Mouse (Mus musculus): ENCODE measurements around the gene Cyp4f13. TPM values are rescaled to one million over a fixed set of nuclear protein-coding genes. Genes with fewer than 3 reads are reported as not detected.
A peak's percentile ranks its signal among the peaks of the same experiment; 100 is the strongest.

Gene Cyp4f13
- 7.4 and 8.8 TPM in 2 replicates for polyA plus RNA-seq (2015; fragmentation: Nextera tagmentation; extraction: Ambion mirVana)

GRCm38 (mm10) chr17:32947215-32947914 lies at the start of gene Cyp4f13:
Gene Cyp4f13, minus strand, starts transcription at chr17:32947402.
- Histone ChIP-seq H3K4me3 (ENCODE audit: low read depth, low read length) (peak within 1 kb of the TSS; percentile 42), H3K36me3 (ENCODE audit: control insufficient read depth, insufficient read depth, low read length) (no peaks in the 10 kb centered on the region), H3K4me1 (ENCODE audit: control insufficient read depth, insufficient read depth, low read length) (no peaks in the 10 kb centered on the region; the same call in 1 of the 2 replicates), H3K27ac (ENCODE audit: low read length) (peak within 1 kb of the TSS; percentile 70), H3K9ac (ENCODE audit: low read depth, low read length) (peak within 1 kb of the TSS; percentile 35; the same call in 1 of the 2 replicates), H3K4me2 (ENCODE audit: low read length) (peak within 1 kb of the TSS; percentile 56), H3K9me3 (replicated peaks; ENCODE audit: control insufficient read depth, low read length, poor library complexity, severe bottlenecking) (no peaks in the 10 kb centered on the region), H3K27me3 (ENCODE audit: control insufficient read depth, insufficient read depth, low read depth, low read length) (no peaks in the 10 kb centered on the region)
- WGBS = 49% methylated on average over 12 of the region's 12 CpGs
- ATAC-seq = peak; percentile 96

- Histone ChIP-seq H3K4me1 (ENCODE audit: control insufficient read depth, insufficient read depth, low read length) (peaks cover 13% of the 10 kb centered on the region), H3K27ac (ENCODE audit: low read length) (peak within 1 kb of the TSS; percentile 80), H3K9ac (ENCODE audit: low read depth, low read length) (peak within 1 kb of the TSS; percentile 70), H3K36me3 (ENCODE audit: control insufficient read depth, insufficient read depth, low read length) (peaks cover 17% of the 10 kb centered on the region), H3K27me3 (ENCODE audit: control insufficient read depth, insufficient read depth, low read depth, low read length) (no peaks in the 10 kb centered on the region), H3K9me3 (replicated peaks; ENCODE audit: control insufficient read depth, low read length, poor library complexity, severe bottlenecking) (peaks cover under 1% of the 10 kb centered on the region; the same call in 1 of the 2 replicates), H3K4me2 (ENCODE audit: low read length) (peak within 1 kb of the TSS; percentile 79), H3K4me3 (ENCODE audit: low read depth, low read length) (peak within 1 kb of the TSS; percentile 70)
- ATAC-seq = peak; percentile 99
- 2% methylated on average over 21 of the region's 21 CpGs for WGBS
These were observed 45.7 kb upstream of the Cyp4f13 start, which contains the start of gene Zfp952 for GRCm38 (mm10) chr17:32992699-32993474. Gene Zfp952, plus strand, starts transcription at chr17:32993129.

- H3K4me2 ChIP-seq (ENCODE audit: low read length) = peak overlapping the region; percentile 79
- ATAC-seq = no peak
- H3K4me1 ChIP-seq (ENCODE audit: control insufficient read depth, insufficient read depth, low read length) = peaks cover 13% of the 10 kb centered on the region
- peak overlapping the region; percentile 70 for H3K4me3 ChIP-seq (ENCODE audit: low read depth, low read length)
- peak overlapping the region; percentile 80; the same call in 1 of the 2 replicates for H3K27ac ChIP-seq (ENCODE audit: low read length)
- no peaks in the 10 kb centered on the region; the same call in 1 of the 2 replicates for H3K9me3 ChIP-seq (replicated peaks; ENCODE audit: control insufficient read depth, low read length, poor library complexity, severe bottlenecking)
- no peaks in the 10 kb centered on the region for H3K27me3 ChIP-seq (ENCODE audit: control insufficient read depth, insufficient read depth, low read depth, low read length)
- H3K9ac ChIP-seq (ENCODE audit: low read depth, low read length) = peak overlapping the region; percentile 70; the same call in 1 of the 2 replicates
- WGBS = 63% methylated on average over 12 of the region's 12 CpGs
- H3K36me3 ChIP-seq (ENCODE audit: control insufficient read depth, insufficient read depth, low read length) = peaks cover 17% of the 10 kb centered on the region
These were observed 44.9 kb upstream of the Cyp4f13 start for GRCm38 (mm10) chr17:32991965-32992698.

- Histone ChIP-seq H3K9me3 (replicated peaks; ENCODE audit: control insufficient read depth, low read length, poor library complexity, severe bottlenecking) (no peaks in the 10 kb centered on the region), H3K4me2 (ENCODE audit: low read length) (no peak overlapping the region), H3K9ac (ENCODE audit: low read depth, low read length) (no peak overlapping the region), H3K4me3 (ENCODE audit: low read depth, low read length) (no peak overlapping the region), H3K4me1 (ENCODE audit: control insufficient read depth, insufficient read depth, low read length) (no peaks in the 10 kb centered on the region), H3K27me3 (ENCODE audit: control insufficient read depth, insufficient read depth, low read depth, low read length) (no peaks in the 10 kb centered on the region), H3K36me3 (ENCODE audit: control insufficient read depth, insufficient read depth, low read length) (no peaks in the 10 kb centered on the region), H3K27ac (ENCODE audit: low read length) (no peak overlapping the region)
- ATAC-seq = no peak
- WGBS = 80% methylated on average over 4 of the region's 4 CpGs
These were observed 39.1 kb upstream of the Cyp4f13 start for GRCm38 (mm10) chr17:32986301-32986700.

GRCm38 (mm10) chr17:32981361-32981760 lies 34.2 kb upstream of the Cyp4f13 start:
- Histone ChIP-seq H3K36me3 (ENCODE audit: control insufficient read depth, insufficient read depth, low read length) (peaks cover 31% of the 10 kb centered on the region), H3K27me3 (ENCODE audit: control insufficient read depth, insufficient read depth, low read depth, low read length) (no peaks in the 10 kb centered on the region), H3K4me1 (ENCODE audit: control insufficient read depth, insufficient read depth, low read length) (no peaks in the 10 kb centered on the region), H3K4me3 (ENCODE audit: low read depth, low read length) (no peak overlapping the region), H3K9me3 (replicated peaks; ENCODE audit: control insufficient read depth, low read length, poor library complexity, severe bottlenecking) (no peaks in the 10 kb centered on the region), H3K4me2 (ENCODE audit: low read length) (no peak overlapping the region), H3K27ac (ENCODE audit: low read length) (no peak overlapping the region), H3K9ac (ENCODE audit: low read depth, low read length) (no peak overlapping the region)
- ATAC-seq = no peak
- 95% methylated on average over 4 of the region's 4 CpGs for WGBS

GRCm38 (mm10) chr17:32965623-32966290 lies 18.6 kb upstream of the Cyp4f13 start, which contains the start of gene Zfp472:
Gene Zfp472, plus strand, starts transcription at chr17:32965814.
- H3K36me3 ChIP-seq (ENCODE audit: control insufficient read depth, insufficient read depth, low read length) = no peaks in the 10 kb centered on the region
- H3K9ac ChIP-seq (ENCODE audit: low read depth, low read length) = peak within 1 kb of the TSS; percentile 75
- peak within 1 kb of the TSS; percentile 61 for H3K4me2 ChIP-seq (ENCODE audit: low read length)
- peak within 1 kb of the TSS; percentile 86 for H3K4me3 ChIP-seq (ENCODE audit: low read depth, low read length)
- H3K27me3 ChIP-seq (ENCODE audit: control insufficient read depth, insufficient read depth, low read depth, low read length) = no peaks in the 10 kb centered on the region
- under 1% methylated on average over 33 of the region's 33 CpGs for WGBS
- H3K9me3 ChIP-seq (replicated peaks; ENCODE audit: control insufficient read depth, low read length, poor library complexity, severe bottlenecking) = no peaks in the 10 kb centered on the region
- H3K4me1 ChIP-seq (ENCODE audit: control insufficient read depth, insufficient read depth, low read length) = peaks cover 16% of the 10 kb centered on the region
- peak; percentile 100 for ATAC-seq
- peak within 1 kb of the TSS; percentile 69 for H3K27ac ChIP-seq (ENCODE audit: low read length)

GRCm38 (mm10) chr17:32965253-32965622 lies 18.0 kb upstream of the Cyp4f13 start:
- no peak overlapping the region; the same call in 1 of the 2 replicates for H3K27ac ChIP-seq (ENCODE audit: low read length)
- peak overlapping the region; percentile 66 for H3K9ac ChIP-seq (ENCODE audit: low read depth, low read length)
- H3K9me3 ChIP-seq (replicated peaks; ENCODE audit: control insufficient read depth, low read length, poor library complexity, severe bottlenecking) = no peaks in the 10 kb centered on the region
- H3K36me3 ChIP-seq (ENCODE audit: control insufficient read depth, insufficient read depth, low read length) = no peaks in the 10 kb centered on the region
- under 1% methylated on average over 14 of the region's 14 CpGs for WGBS
- H3K27me3 ChIP-seq (ENCODE audit: control insufficient read depth, insufficient read depth, low read depth, low read length) = no peaks in the 10 kb centered on the region
- H3K4me3 ChIP-seq (ENCODE audit: low read depth, low read length) = peak overlapping the region; percentile 86
- peak; percentile 66 for ATAC-seq
- peak overlapping the region; percentile 61 for H3K4me2 ChIP-seq (ENCODE audit: low read length)
- H3K4me1 ChIP-seq (ENCODE audit: control insufficient read depth, insufficient read depth, low read length) = peaks cover 16% of the 10 kb centered on the region

- H3K27me3 ChIP-seq (ENCODE audit: control insufficient read depth, insufficient read depth, low read depth, low read length) = no peaks in the 10 kb centered on the region
- no peaks in the 10 kb centered on the region; the same call in 1 of the 2 replicates for H3K4me1 ChIP-seq (ENCODE audit: control insufficient read depth, insufficient read depth, low read length)
- no peak for ATAC-seq
- H3K4me2 ChIP-seq (ENCODE audit: low read length) = no peak overlapping the region; the same call in 1 of the 2 replicates
- H3K27ac ChIP-seq (ENCODE audit: low read length) = no peak overlapping the region
- H3K4me3 ChIP-seq (ENCODE audit: low read depth, low read length) = no peak overlapping the region
- no peak overlapping the region for H3K9ac ChIP-seq (ENCODE audit: low read depth, low read length)
- H3K36me3 ChIP-seq (ENCODE audit: control insufficient read depth, insufficient read depth, low read length) = no peaks in the 10 kb centered on the region
- no peaks in the 10 kb centered on the region for H3K9me3 ChIP-seq (replicated peaks; ENCODE audit: control insufficient read depth, low read length, poor library complexity, severe bottlenecking)
- 36% methylated on average over 16 of the region's 16 CpGs for WGBS
These were observed 4.2 kb upstream of the Cyp4f13 start for GRCm38 (mm10) chr17:32951441-32951840.

Measured in midbrain, embryonic 16.5 days (tissue).